Mouse (Mus musculus): ENCODE measurements at regions not wholly inside any gene's neighbourhood (a gene's known extent, or its start where the extent isn't known, plus 50 kb on each side); places are given as distances from the start of the nearest gene placed in this dataset.

- Histone ChIP-seq H3K4me3 (ENCODE audit: insufficient read depth, low read length) (no peak overlapping the region), H3K4me1 (ENCODE audit: control insufficient read depth, insufficient read depth, low read length) (no peaks in the 10 kb centered on the region), H3K27ac (ENCODE audit: insufficient read depth, low read length) (no peak overlapping the region)
- TF ChIP-seq CTCF (IDR thresholded peaks at IDR 0.05; ENCODE audit: extremely low read depth, insufficient read depth, low read length) (no peak), POLR2A (IDR thresholded peaks at IDR 0.05; ENCODE audit: extremely low read depth, insufficient read depth, low read length) (no peak)
Observed at GRCm38 (mm10) chr4:124317042-124317441, 293.6 kb downstream of the 3100002H09Rik start.

- Histone ChIP-seq H3K4me1 (ENCODE audit: control insufficient read depth, insufficient read depth, low read length) (no peaks in the 10 kb centered on the region), H3K27ac (ENCODE audit: insufficient read depth, low read length) (no peak overlapping the region), H3K4me3 (ENCODE audit: insufficient read depth, low read length) (no peak overlapping the region)
- no peak for TF ChIP-seq POLR2A (IDR thresholded peaks at IDR 0.05; ENCODE audit: extremely low read depth, insufficient read depth, low read length)
- no peak for TF ChIP-seq CTCF (IDR thresholded peaks at IDR 0.05; ENCODE audit: extremely low read depth, insufficient read depth, low read length)
Observed at GRCm38 (mm10) chr4:124311657-124312056, 298.9 kb downstream of the 3100002H09Rik start.

- no peak overlapping the region for H3K27ac ChIP-seq (ENCODE audit: insufficient read depth, low read length)
Observed at GRCm38 (mm10) chr4:124310594-124310993, 300.0 kb downstream of the 3100002H09Rik start.

GRCm38 (mm10) chr4:124305871-124306555 lies 304.6 kb downstream of the 3100002H09Rik start:
- H3K27ac ChIP-seq (ENCODE audit: insufficient read depth, low read length) = no peak overlapping the region
- H3K4me3 ChIP-seq (ENCODE audit: insufficient read depth, low read length) = no peak overlapping the region
- H3K4me1 ChIP-seq (ENCODE audit: control insufficient read depth, insufficient read depth, low read length) = peaks cover 3% of the 10 kb centered on the region; the same call in 1 of the 2 replicates
- TF ChIP-seq CTCF (IDR thresholded peaks at IDR 0.05; ENCODE audit: extremely low read depth, insufficient read depth, low read length) (no peak), POLR2A (IDR thresholded peaks at IDR 0.05; ENCODE audit: extremely low read depth, insufficient read depth, low read length) (no peak)

More at GRCm38 (mm10) chr4:124310594-124310993, 300.0 kb downstream of the 3100002H09Rik start:
- TF ChIP-seq CTCF (IDR thresholded peaks at IDR 0.05; ENCODE audit: extremely low read depth, insufficient read depth, low read length) (no peak), POLR2A (IDR thresholded peaks at IDR 0.05; ENCODE audit: extremely low read depth, insufficient read depth, low read length) (no peak)
- no peaks in the 10 kb centered on the region for H3K4me1 ChIP-seq (ENCODE audit: control insufficient read depth, insufficient read depth, low read length)
- H3K4me3 ChIP-seq (ENCODE audit: insufficient read depth, low read length) = no peak overlapping the region

GRCm38 (mm10) chr4:124302950-124303349 lies 307.7 kb downstream of the 3100002H09Rik start:
- H3K4me1 ChIP-seq (ENCODE audit: control insufficient read depth, insufficient read depth, low read length) = peaks cover 3% of the 10 kb centered on the region; the same call in 1 of the 2 replicates
- H3K4me3 ChIP-seq (ENCODE audit: insufficient read depth, low read length) = no peak overlapping the region
- H3K27ac ChIP-seq (ENCODE audit: insufficient read depth, low read length) = no peak overlapping the region
- TF ChIP-seq POLR2A (IDR thresholded peaks at IDR 0.05; ENCODE audit: extremely low read depth, insufficient read depth, low read length) (no peak), CTCF (IDR thresholded peaks at IDR 0.05; ENCODE audit: extremely low read depth, insufficient read depth, low read length) (no peak)

GRCm38 (mm10) chr4:124298667-124299437 lies 311.8 kb downstream of the 3100002H09Rik start:
- Histone ChIP-seq H3K4me3 (ENCODE audit: insufficient read depth, low read length) (no peak overlapping the region), H3K4me1 (ENCODE audit: control insufficient read depth, insufficient read depth, low read length) (peaks cover 3% of the 10 kb centered on the region; the same call in 1 of the 2 replicates), H3K27ac (ENCODE audit: insufficient read depth, low read length) (no peak overlapping the region)
- TF ChIP-seq POLR2A (IDR thresholded peaks at IDR 0.05; ENCODE audit: extremely low read depth, insufficient read depth, low read length) (no peak), CTCF (IDR thresholded peaks at IDR 0.05; ENCODE audit: extremely low read depth, insufficient read depth, low read length) (no peak)

GRCm38 (mm10) chr4:124292254-124292653 lies 318.3 kb downstream of the 3100002H09Rik start:
- H3K4me1 ChIP-seq (ENCODE audit: control insufficient read depth, insufficient read depth, low read length) = no peaks in the 10 kb centered on the region
- TF ChIP-seq CTCF (IDR thresholded peaks at IDR 0.05; ENCODE audit: extremely low read depth, insufficient read depth, low read length) (no peak), POLR2A (IDR thresholded peaks at IDR 0.05; ENCODE audit: extremely low read depth, insufficient read depth, low read length) (no peak)
- H3K4me3 ChIP-seq (ENCODE audit: insufficient read depth, low read length) = no peak overlapping the region
- H3K27ac ChIP-seq (ENCODE audit: insufficient read depth, low read length) = no peak overlapping the region

GRCm38 (mm10) chr4:124291767-124292166 lies 318.8 kb downstream of the 3100002H09Rik start:
- TF ChIP-seq POLR2A (IDR thresholded peaks at IDR 0.05; ENCODE audit: extremely low read depth, insufficient read depth, low read length) = no peak
- no peak for TF ChIP-seq CTCF (IDR thresholded peaks at IDR 0.05; ENCODE audit: extremely low read depth, insufficient read depth, low read length)
- no peak overlapping the region for H3K4me3 ChIP-seq (ENCODE audit: insufficient read depth, low read length)
- no peak overlapping the region for H3K27ac ChIP-seq (ENCODE audit: insufficient read depth, low read length)
- no peaks in the 10 kb centered on the region for H3K4me1 ChIP-seq (ENCODE audit: control insufficient read depth, insufficient read depth, low read length)

- Histone ChIP-seq H3K4me3 (ENCODE audit: insufficient read depth, low read length) (no peak overlapping the region), H3K27ac (ENCODE audit: insufficient read depth, low read length) (no peak overlapping the region), H3K4me1 (ENCODE audit: control insufficient read depth, insufficient read depth, low read length) (no peaks in the 10 kb centered on the region)
- TF ChIP-seq POLR2A (IDR thresholded peaks at IDR 0.05; ENCODE audit: extremely low read depth, insufficient read depth, low read length) = no peak
- no peak for TF ChIP-seq CTCF (IDR thresholded peaks at IDR 0.05; ENCODE audit: extremely low read depth, insufficient read depth, low read length)
Observed at GRCm38 (mm10) chr4:124287471-124287870, 323.1 kb downstream of the 3100002H09Rik start.

All from cortical plate, adult 2 months (tissue).